Mouse (Mus musculus): ENCODE data around the gene Arpc1b. TPM values are rescaled to one million over a fixed set of nuclear protein-coding genes. Genes with fewer than 3 reads are reported as not detected.
A peak's percentile ranks its signal among the peaks of the same experiment; 100 is the strongest.
"Not testable (repeated sequence)": the region's sequence is repeated elsewhere in the genome, so short reads cannot be mapped to it uniquely, and the experiment has no call there.

The Arpc1b gene
- polyA plus RNA-seq (2016; fragmentation: Nextera tagmentation; extraction: Ambion mirVana): 132 and 134 TPM in 2 replicates

GRCm38 (mm10) chr5:145114071-145114605 is at the start of gene Arpc1b:
Gene Arpc1b (plus strand): TSS chr5:145114215.
- no peak within 1 kb of the TSS for H3K27ac ChIP-seq
- H3K9me3 ChIP-seq: no peaks in the 10 kb centered on the region
- H3K27me3 ChIP-seq: peaks cover 6% of the 10 kb centered on the region; the same call in 1 of the 2 replicates
- peak within 1 kb of the TSS; percentile 62 for H3K9ac ChIP-seq
- peak within 1 kb of the TSS; percentile 81 for H3K4me2 ChIP-seq (replicated peaks)
- under 1% methylated on average over 45 of the region's 53 CpGs for WGBS
- H3K36me3 ChIP-seq: peaks cover 20% of the 10 kb centered on the region
- H3K4me1 ChIP-seq: 0 out of 2 replicates have a peak, but pooled peaks cover 11% of the 10 kb centered on the region
- ATAC-seq (ENCODE audit: insufficient number of reproducible peaks, insufficient read depth, low FRiP score, low TSS enrichment): 0 out of 2 replicates have a peak, but pooled peaks have one; percentile 55
- H3K4me3 ChIP-seq: peak within 1 kb of the TSS; percentile 55

GRCm38 (mm10) chr5:145064765-145065340 is 49.2 kb upstream of the Arpc1b start:
- no peak overlapping the region for H3K9ac ChIP-seq
- H3K4me1 ChIP-seq: no peaks in the 10 kb centered on the region
- H3K4me2 ChIP-seq (replicated peaks): no peak overlapping the region
- no peak overlapping the region for H3K4me3 ChIP-seq
- no peak for ATAC-seq (ENCODE audit: insufficient number of reproducible peaks, insufficient read depth, low FRiP score, low TSS enrichment)
- WGBS: 92% methylated on average over 1 of the region's 1 CpGs
- no peaks in the 10 kb centered on the region for H3K9me3 ChIP-seq
- H3K27ac ChIP-seq: no peak overlapping the region
- H3K36me3 ChIP-seq: no peaks in the 10 kb centered on the region
- no peaks in the 10 kb centered on the region for H3K27me3 ChIP-seq

- Histone ChIP-seq H3K4me3 (no peak overlapping the region), H3K4me2 (replicated peaks) (no peak overlapping the region), H3K9ac (no peak overlapping the region), H3K9me3 (no peaks in the 10 kb centered on the region), H3K27me3 (no peaks in the 10 kb centered on the region), H3K27ac (no peak overlapping the region), H3K36me3 (no peaks in the 10 kb centered on the region), H3K4me1 (no peaks in the 10 kb centered on the region)
- WGBS: 53% methylated on average over 3 of the region's 3 CpGs
- no peak for ATAC-seq (ENCODE audit: insufficient number of reproducible peaks, insufficient read depth, low FRiP score, low TSS enrichment)
Measured at GRCm38 (mm10) chr5:145068863-145069262, 45.2 kb upstream of the Arpc1b start.

- no peaks in the 10 kb centered on the region for H3K36me3 ChIP-seq
- WGBS: 3% methylated on average over 5 of the region's 5 CpGs
- H3K27me3 ChIP-seq: no peaks in the 10 kb centered on the region
- H3K9ac ChIP-seq: no peak overlapping the region
- 0 out of 2 replicates have a peak, but pooled peaks have one; percentile 47 for ATAC-seq (ENCODE audit: insufficient number of reproducible peaks, insufficient read depth, low FRiP score, low TSS enrichment)
- no peak overlapping the region for H3K4me3 ChIP-seq
- H3K9me3 ChIP-seq: no peaks in the 10 kb centered on the region
- no peak overlapping the region for H3K27ac ChIP-seq
- no peak overlapping the region for H3K4me2 ChIP-seq (replicated peaks)
- H3K4me1 ChIP-seq: no peaks in the 10 kb centered on the region
Measured at GRCm38 (mm10) chr5:145069707-145070106, 44.3 kb upstream of the Arpc1b start.

GRCm38 (mm10) chr5:145071342-145071741 is 42.7 kb upstream of the Arpc1b start:
- no peak overlapping the region for H3K27ac ChIP-seq
- H3K4me2 ChIP-seq (replicated peaks): no peak overlapping the region
- H3K9ac ChIP-seq: no peak overlapping the region
- H3K4me3 ChIP-seq: no peak overlapping the region
- H3K4me1 ChIP-seq: no peaks in the 10 kb centered on the region
- no peak for ATAC-seq (ENCODE audit: insufficient number of reproducible peaks, insufficient read depth, low FRiP score, low TSS enrichment)
- WGBS: 55% methylated on average over 6 of the region's 6 CpGs
- no peaks in the 10 kb centered on the region for H3K9me3 ChIP-seq
- H3K27me3 ChIP-seq: no peaks in the 10 kb centered on the region
- no peaks in the 10 kb centered on the region for H3K36me3 ChIP-seq

- WGBS: 69% methylated on average over 3 of the region's 3 CpGs
- no peak overlapping the region for H3K4me2 ChIP-seq (replicated peaks)
- no peaks in the 10 kb centered on the region for H3K4me1 ChIP-seq
- H3K9me3 ChIP-seq: no peaks in the 10 kb centered on the region
- no peak overlapping the region for H3K4me3 ChIP-seq
- H3K9ac ChIP-seq: no peak overlapping the region
- no peak for ATAC-seq (ENCODE audit: insufficient number of reproducible peaks, insufficient read depth, low FRiP score, low TSS enrichment)
- H3K36me3 ChIP-seq: no peaks in the 10 kb centered on the region
- H3K27me3 ChIP-seq: no peaks in the 10 kb centered on the region
- H3K27ac ChIP-seq: no peak overlapping the region
Measured at GRCm38 (mm10) chr5:145075081-145075480, 38.9 kb upstream of the Arpc1b start.

GRCm38 (mm10) chr5:145081866-145082613 is 32.0 kb upstream of the Arpc1b start:
- 87% methylated on average over 10 of the region's 10 CpGs for WGBS

GRCm38 (mm10) chr5:145083201-145083600 is 30.8 kb upstream of the Arpc1b start:
- H3K27me3 ChIP-seq; H3K9me3 ChIP-seq; H3K4me1 ChIP-seq; ATAC-seq (ENCODE audit: insufficient number of reproducible peaks, insufficient read depth, low FRiP score, low TSS enrichment); H3K36me3 ChIP-seq: not testable (repeated sequence)
- Histone ChIP-seq H3K9ac (peak overlapping the region; percentile 72), H3K4me2 (replicated peaks) (peak overlapping the region; percentile 68), H3K27ac (peak overlapping the region; percentile 70), H3K4me3 (peak overlapping the region; percentile 75)
- 55% methylated on average over 6 of the region's 6 CpGs for WGBS

More at GRCm38 (mm10) chr5:145081866-145082613, 32.0 kb upstream of the Arpc1b start:
- H3K9ac ChIP-seq: no peak overlapping the region
- ATAC-seq (ENCODE audit: insufficient number of reproducible peaks, insufficient read depth, low FRiP score, low TSS enrichment): no peak
- no peaks in the 10 kb centered on the region; the same call in 1 of the 2 replicates for H3K9me3 ChIP-seq
- no peak overlapping the region for H3K4me3 ChIP-seq
- no peak overlapping the region for H3K27ac ChIP-seq
- H3K4me2 ChIP-seq (replicated peaks): no peak overlapping the region
- H3K4me1 ChIP-seq: peaks cover 9% of the 10 kb centered on the region
- no peaks in the 10 kb centered on the region for H3K36me3 ChIP-seq
- no peaks in the 10 kb centered on the region for H3K27me3 ChIP-seq

- Histone ChIP-seq H3K27me3 (no peaks in the 10 kb centered on the region), H3K4me3 (peak within 1 kb of the TSS; percentile 75), H3K36me3 (no peaks in the 10 kb centered on the region), H3K4me1 (peaks cover 9% of the 10 kb centered on the region), H3K9me3 (no peaks in the 10 kb centered on the region; the same call in 1 of the 2 replicates), H3K9ac (peak within 1 kb of the TSS; percentile 72), H3K4me2 (replicated peaks) (peak within 1 kb of the TSS; percentile 68), H3K27ac (peak within 1 kb of the TSS; percentile 70)
- WGBS: under 1% methylated on average over 54 of the region's 54 CpGs
- peak; percentile 91 for ATAC-seq (ENCODE audit: insufficient number of reproducible peaks, insufficient read depth, low FRiP score, low TSS enrichment)
Measured at GRCm38 (mm10) chr5:145083632-145084451, 30.2 kb upstream of the Arpc1b start, which contains the start of the genes Arpc1a and Kpna7. Gene Arpc1a (plus strand): TSS chr5:145083830. Gene Kpna7 (minus strand): TSS chr5:145084030.

- H3K27ac ChIP-seq: no peak overlapping the region
- H3K9ac ChIP-seq: peak overlapping the region; percentile 72; the same call in 1 of the 2 replicates
- H3K4me2 ChIP-seq (replicated peaks): peak overlapping the region; percentile 68
- H3K4me1 ChIP-seq: peaks cover 9% of the 10 kb centered on the region
- no peaks in the 10 kb centered on the region for H3K27me3 ChIP-seq
- no peaks in the 10 kb centered on the region for H3K36me3 ChIP-seq
- H3K9me3 ChIP-seq: no peaks in the 10 kb centered on the region; the same call in 1 of the 2 replicates
- WGBS: 70% methylated on average over 2 of the region's 2 CpGs
- ATAC-seq (ENCODE audit: insufficient number of reproducible peaks, insufficient read depth, low FRiP score, low TSS enrichment): no peak
- H3K4me3 ChIP-seq: peak overlapping the region; percentile 75
Measured at GRCm38 (mm10) chr5:145084822-145085221, 29.2 kb upstream of the Arpc1b start.

GRCm38 (mm10) chr5:145088186-145088585 is 25.8 kb upstream of the Arpc1b start:
- H3K4me1 ChIP-seq: peaks cover 9% of the 10 kb centered on the region
- H3K36me3 ChIP-seq: peaks cover 20% of the 10 kb centered on the region
- H3K9ac ChIP-seq: no peak overlapping the region
- no peak overlapping the region for H3K4me2 ChIP-seq (replicated peaks)
- WGBS: 90% methylated on average over 2 of the region's 2 CpGs
- ATAC-seq (ENCODE audit: insufficient number of reproducible peaks, insufficient read depth, low FRiP score, low TSS enrichment): no peak
- no peak overlapping the region for H3K4me3 ChIP-seq
- H3K27ac ChIP-seq: no peak overlapping the region
- H3K9me3 ChIP-seq: no peaks in the 10 kb centered on the region
- H3K27me3 ChIP-seq: no peaks in the 10 kb centered on the region

All from embryonic facial prominence, embryonic 12.5 days (tissue).